Mouse (Mus musculus) midbrain, embryonic 10.5 days (tissue): Measurements from ENCODE around the gene Abca16. TPM values are rescaled to one million over a fixed set of nuclear protein-coding genes. Genes with fewer than 3 reads are reported as not detected.

ENCODE experiments used
- polyA plus RNA-seq: library from polyadenylated mRNA; unstranded; fragments of >200 nt; fragmentation: Nextera tagmentation; extraction: Ambion mirVana; gene quantifications from 2 replicates; pipeline ENCODE4 v1.2.1, GENCODE M21; 2016

The Abca16 gene
- polyA plus RNA-seq, 1 experiment from 2014 or later, result not detected

Other genes with a start within 250 kb of the Abca16 start
- not detected in 2 replicates for gene Anks4b, start 235.8 kb upstream of the Abca16 start, polyA plus RNA-seq
- gene Crym, start 207.5 kb upstream of the Abca16 start, polyA plus RNA-seq, result 35.5 and 40.2 TPM in 2 replicates
- gene Abca14, start 205.7 kb upstream of the Abca16 start, polyA plus RNA-seq, result not detected in 2 replicates
- not detected in 2 replicates for gene Abca15, start 81.0 kb upstream of the Abca16 start, polyA plus RNA-seq
- gene Uqcrc2, start 225.5 kb downstream of the Abca16 start, polyA plus RNA-seq, result 180 and 188 TPM in 2 replicates